Mouse (Mus musculus): ENCODE results near the gene Gnb3.
"Not testable (repeated sequence)": the region's sequence is repeated elsewhere in the genome, so short reads cannot be mapped to it uniquely, and the experiment has no call there.

Gene Gnb3

GRCm38 (mm10) chr6:124850535-124850934, 10.5 kb upstream of the Gnb3 start:
- Histone ChIP-seq H3K9me3 (ENCODE audit: low read length) (no peaks in the 10 kb centered on the region), H3K27me3 (ENCODE audit: insufficient read depth, low read length) (peaks cover 30% of the 10 kb centered on the region), H3K36me3 (ENCODE audit: insufficient read depth, low read length) (no peaks in the 10 kb centered on the region), H3K4me1 (replicated peaks; ENCODE audit: low read depth, low read length) (peaks cover 66% of the 10 kb centered on the region), H3K4me3 (replicated peaks; ENCODE audit: low read length) (peak overlapping the region; percentile 45)
- TF ChIP-seq POU5F1 (IDR thresholded peaks at IDR 0.05; ENCODE audit: borderline replicate concordance, low read length) = no peak
- TF ChIP-seq CTCF (conservative IDR thresholded peaks at IDR 0.05; ENCODE audit: low read length) = no peak
- no peak for TF ChIP-seq NANOG (IDR thresholded peaks at IDR 0.05; ENCODE audit: borderline replicate concordance, low read length)

- H3K4me3 ChIP-seq (replicated peaks; ENCODE audit: low read length) = no peak overlapping the region
- no peaks in the 10 kb centered on the region for H3K9me3 ChIP-seq (ENCODE audit: low read length)
- peaks cover 65% of the 10 kb centered on the region for H3K4me1 ChIP-seq (replicated peaks; ENCODE audit: low read depth, low read length)
- TF ChIP-seq CTCF (conservative IDR thresholded peaks at IDR 0.05; ENCODE audit: low read length) (peak; percentile 98), POU5F1 (IDR thresholded peaks at IDR 0.05; ENCODE audit: borderline replicate concordance, low read length) (no peak)
- no peaks in the 10 kb centered on the region for H3K36me3 ChIP-seq (ENCODE audit: insufficient read depth, low read length)
- H3K27me3 ChIP-seq (ENCODE audit: insufficient read depth, low read length) = peaks cover 12% of the 10 kb centered on the region
These were observed 7.2 kb upstream of the Gnb3 start for GRCm38 (mm10) chr6:124847305-124847704.

GRCm38 (mm10) chr6:124839805-124840204, 270 bp downstream of the Gnb3 start:
- H3K36me3 ChIP-seq (ENCODE audit: insufficient read depth, low read length) = peaks cover 10% of the 10 kb centered on the region
- H3K4me1 ChIP-seq (replicated peaks; ENCODE audit: low read depth, low read length) = peaks cover 53% of the 10 kb centered on the region
- no peaks in the 10 kb centered on the region for H3K9me3 ChIP-seq (ENCODE audit: low read length)
- H3K27me3 ChIP-seq (ENCODE audit: insufficient read depth, low read length) = no peaks in the 10 kb centered on the region; the same call in 1 of the 2 replicates
- TF ChIP-seq POU5F1 (IDR thresholded peaks at IDR 0.05; ENCODE audit: borderline replicate concordance, low read length) (no peak), NANOG (IDR thresholded peaks at IDR 0.05; ENCODE audit: borderline replicate concordance, low read length) (no peak), CTCF (conservative IDR thresholded peaks at IDR 0.05; ENCODE audit: low read length) (no peak)
- H3K4me3 ChIP-seq (replicated peaks; ENCODE audit: low read length) = no peak overlapping the region

GRCm38 (mm10) chr6:124836411-124836810, 3.7 kb downstream of the Gnb3 start:
- TF ChIP-seq POU5F1 (IDR thresholded peaks at IDR 0.05; ENCODE audit: borderline replicate concordance, low read length) = no peak
- no peaks in the 10 kb centered on the region for H3K9me3 ChIP-seq (ENCODE audit: low read length)

GRCm38 (mm10) chr6:124835531-124835930, 4.5 kb downstream of the Gnb3 start:
- peaks cover 84% of the 10 kb centered on the region for H3K4me1 ChIP-seq (replicated peaks; ENCODE audit: low read depth, low read length)

More at GRCm38 (mm10) chr6:124836411-124836810, 3.7 kb downstream of the Gnb3 start:
- Histone ChIP-seq H3K4me1 (replicated peaks; ENCODE audit: low read depth, low read length) (peaks cover 79% of the 10 kb centered on the region), H3K4me3 (replicated peaks; ENCODE audit: low read length) (no peak overlapping the region), H3K27me3 (ENCODE audit: insufficient read depth, low read length) (no peaks in the 10 kb centered on the region), H3K36me3 (ENCODE audit: insufficient read depth, low read length) (peaks cover 44% of the 10 kb centered on the region)

GRCm38 (mm10) chr6:124834512-124835081, 5.5 kb downstream of the Gnb3 start:
- no peak overlapping the region for H3K4me3 ChIP-seq (replicated peaks; ENCODE audit: low read length)
- no peaks in the 10 kb centered on the region for H3K27me3 ChIP-seq (ENCODE audit: insufficient read depth, low read length)
- H3K9me3 ChIP-seq (ENCODE audit: low read length) = no peaks in the 10 kb centered on the region
- H3K4me1 ChIP-seq (replicated peaks; ENCODE audit: low read depth, low read length) = peaks cover 75% of the 10 kb centered on the region
- peaks cover 47% of the 10 kb centered on the region for H3K36me3 ChIP-seq (ENCODE audit: insufficient read depth, low read length)
- TF ChIP-seq NANOG (IDR thresholded peaks at IDR 0.05; ENCODE audit: borderline replicate concordance, low read length) = no peak

More at GRCm38 (mm10) chr6:124835531-124835930, 4.5 kb downstream of the Gnb3 start:
- 0 out of 2 replicates have a peak overlapping the region, but pooled peaks have one; percentile 10 for H3K4me3 ChIP-seq (replicated peaks; ENCODE audit: low read length)
- H3K9me3 ChIP-seq (ENCODE audit: low read length) = no peaks in the 10 kb centered on the region
- H3K27me3 ChIP-seq (ENCODE audit: insufficient read depth, low read length) = no peaks in the 10 kb centered on the region
- H3K36me3 ChIP-seq (ENCODE audit: insufficient read depth, low read length) = peaks cover 47% of the 10 kb centered on the region
- TF ChIP-seq NANOG (IDR thresholded peaks at IDR 0.05; ENCODE audit: borderline replicate concordance, low read length) (no peak), CTCF (conservative IDR thresholded peaks at IDR 0.05; ENCODE audit: low read length) (no peak), POU5F1 (IDR thresholded peaks at IDR 0.05; ENCODE audit: borderline replicate concordance, low read length) (no peak)

- H3K36me3 ChIP-seq (ENCODE audit: insufficient read depth, low read length) = peaks cover 58% of the 10 kb centered on the region
- peak overlapping the region; percentile 98 for H3K4me3 ChIP-seq (replicated peaks; ENCODE audit: low read length)
- no peaks in the 10 kb centered on the region for H3K27me3 ChIP-seq (ENCODE audit: insufficient read depth, low read length)
- H3K4me1 ChIP-seq (replicated peaks; ENCODE audit: low read depth, low read length) = peaks cover 79% of the 10 kb centered on the region
- no peak for TF ChIP-seq CTCF (conservative IDR thresholded peaks at IDR 0.05; ENCODE audit: low read length)
- peak; percentile 99 for TF ChIP-seq NANOG (IDR thresholded peaks at IDR 0.05; ENCODE audit: borderline replicate concordance, low read length)
- no peaks in the 10 kb centered on the region for H3K9me3 ChIP-seq (ENCODE audit: low read length)
These were observed 8.4 kb downstream of the Gnb3 start for GRCm38 (mm10) chr6:124831649-124832048.

- peaks cover 76% of the 10 kb centered on the region for H3K4me1 ChIP-seq (replicated peaks; ENCODE audit: low read depth, low read length)
- H3K9me3 ChIP-seq (ENCODE audit: low read length); H3K27me3 ChIP-seq (ENCODE audit: insufficient read depth, low read length): not testable (repeated sequence)
- peaks cover 63% of the 10 kb centered on the region for H3K36me3 ChIP-seq (ENCODE audit: insufficient read depth, low read length)
- H3K4me3 ChIP-seq (replicated peaks; ENCODE audit: low read length) = peak overlapping the region; percentile 98
These were observed 8.9 kb downstream of the Gnb3 start for GRCm38 (mm10) chr6:124831199-124831598.

GRCm38 (mm10) chr6:124829799-124830700, 10.0 kb downstream of the Gnb3 start:
- peaks cover 64% of the 10 kb centered on the region for H3K4me1 ChIP-seq (replicated peaks; ENCODE audit: low read depth, low read length)
- no peaks in the 10 kb centered on the region for H3K9me3 ChIP-seq (ENCODE audit: low read length)
- no peaks in the 10 kb centered on the region for H3K27me3 ChIP-seq (ENCODE audit: insufficient read depth, low read length)
- H3K36me3 ChIP-seq (ENCODE audit: insufficient read depth, low read length) = peaks cover 66% of the 10 kb centered on the region
- no peak for TF ChIP-seq POU5F1 (IDR thresholded peaks at IDR 0.05; ENCODE audit: borderline replicate concordance, low read length)
- TF ChIP-seq CTCF (conservative IDR thresholded peaks at IDR 0.05; ENCODE audit: low read length) = no peak
- no peak for TF ChIP-seq NANOG (IDR thresholded peaks at IDR 0.05; ENCODE audit: borderline replicate concordance, low read length)
- H3K4me3 ChIP-seq (replicated peaks; ENCODE audit: low read length) = peak overlapping the region; percentile 98

Measured in E14TG2a.4 (cell line).